Mouse (Mus musculus) layer of hippocampus, adult 11-12 months (tissue): ENCODE results near the gene Abcc9.

Experiments
- DNase-seq: peaks from one replicate; pipeline ENCODE4 v3.0.0; 2022; ENCODE audit warnings: low spot score

Abcc9 gene

DNA sequence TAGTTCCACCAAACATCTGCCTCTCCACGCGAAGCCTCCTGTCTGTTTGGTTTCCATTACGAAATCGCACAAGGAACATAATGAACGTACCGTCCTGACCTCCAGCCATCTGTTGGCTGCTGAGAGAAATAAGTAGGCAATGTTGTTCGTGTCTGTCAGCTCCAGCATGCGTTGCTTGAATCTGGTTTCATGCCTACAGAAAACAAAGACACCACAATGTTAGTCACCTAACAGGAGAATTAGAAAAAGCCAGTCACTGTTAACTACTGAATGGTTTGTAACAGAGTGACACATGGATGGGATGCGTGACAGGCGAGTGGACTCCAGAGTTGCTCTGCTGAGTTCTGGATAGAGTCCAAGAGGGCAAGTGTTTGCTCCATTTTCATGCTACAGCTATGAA lies 87.8 kb downstream of the Abcc9 start:
- peak; percentile 43 for DNase-seq

DNA sequence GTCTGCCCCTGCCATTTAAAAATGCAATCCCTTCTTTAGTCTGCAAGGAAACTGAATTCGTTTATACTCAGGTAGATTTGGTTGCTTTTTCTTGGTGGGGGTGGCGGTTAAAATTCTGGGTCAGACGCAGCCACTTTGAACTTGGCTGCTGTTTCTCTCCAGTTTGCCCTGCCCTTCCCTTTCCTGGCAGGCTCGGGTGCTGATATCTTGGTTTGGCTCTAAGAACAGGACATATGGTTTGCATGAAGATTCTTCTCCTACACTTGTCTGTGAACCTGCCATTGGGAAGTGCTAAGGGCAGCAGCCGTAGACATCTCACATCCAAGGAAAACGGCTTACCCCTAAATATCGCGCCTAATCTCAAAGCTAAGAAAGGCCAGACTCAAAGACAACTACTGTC lies 89.7 kb downstream of the Abcc9 start:
- DNase-seq: no peak

DNA sequence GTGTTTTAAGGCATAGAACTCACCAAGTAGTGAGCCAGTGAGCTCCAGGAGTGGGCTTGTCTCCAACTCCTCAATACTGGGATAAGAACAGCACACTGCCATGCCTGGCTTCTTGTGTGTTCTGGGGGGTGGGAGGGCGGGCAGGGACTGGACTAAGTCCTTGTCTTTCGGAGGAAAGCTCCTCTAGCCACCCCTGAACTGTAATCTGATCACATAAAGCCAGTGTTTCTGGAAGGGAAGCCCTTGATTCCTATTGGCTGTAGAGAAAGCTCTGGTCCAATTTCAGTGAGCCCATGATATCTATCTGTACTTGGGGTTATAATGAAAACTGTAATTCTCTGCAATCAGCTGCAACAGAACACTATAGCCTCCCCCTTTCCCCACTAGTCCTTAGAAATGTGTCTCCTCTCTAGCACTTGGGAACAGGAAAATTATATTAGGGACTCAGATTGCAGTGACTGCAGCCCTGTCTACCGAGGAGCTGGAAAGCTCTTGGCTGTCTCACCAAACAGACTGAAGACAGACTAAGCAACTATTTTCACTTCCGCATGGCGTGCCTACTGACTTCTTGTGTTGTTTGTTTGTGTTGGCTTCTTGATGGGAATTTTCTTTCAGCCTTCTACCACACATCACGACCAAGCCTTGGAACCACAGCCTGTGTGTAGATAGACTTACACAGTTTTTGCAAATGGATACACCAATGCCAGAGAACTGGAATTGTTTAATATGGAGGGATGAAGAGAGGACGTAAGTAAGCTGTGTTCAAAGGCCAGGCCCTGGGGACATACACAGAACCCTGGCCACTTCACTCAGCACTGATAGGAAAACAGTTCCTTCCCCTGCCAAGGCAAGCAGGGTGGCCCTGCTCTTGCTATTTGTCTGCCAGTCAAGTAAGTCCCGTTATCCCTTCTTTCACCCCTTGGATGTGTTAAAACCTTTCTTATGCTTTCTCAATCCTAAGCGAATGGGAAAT lies 92.4 kb downstream of the Abcc9 start:
- DNase-seq: no peak

DNA sequence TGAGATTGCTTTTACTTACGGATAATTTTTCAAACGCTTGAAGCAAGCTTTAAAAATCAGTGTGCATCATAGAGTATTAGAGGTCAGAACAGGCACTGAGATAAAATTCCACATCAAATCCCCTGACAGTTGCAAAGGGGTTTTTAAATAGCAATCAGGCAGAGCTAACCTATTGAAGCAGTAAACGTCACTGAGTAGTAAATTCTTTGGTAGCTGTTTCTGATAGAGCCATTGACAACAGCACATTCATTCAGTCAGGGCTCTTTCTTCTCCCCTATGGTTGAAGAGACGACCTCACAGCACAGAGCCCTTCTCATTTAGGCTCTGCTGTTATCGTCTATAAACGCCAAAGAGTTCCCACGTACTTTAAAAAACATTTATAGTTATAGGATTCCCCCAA lies 95.0 kb downstream of the Abcc9 start:
- DNase-seq: no peak

DNA sequence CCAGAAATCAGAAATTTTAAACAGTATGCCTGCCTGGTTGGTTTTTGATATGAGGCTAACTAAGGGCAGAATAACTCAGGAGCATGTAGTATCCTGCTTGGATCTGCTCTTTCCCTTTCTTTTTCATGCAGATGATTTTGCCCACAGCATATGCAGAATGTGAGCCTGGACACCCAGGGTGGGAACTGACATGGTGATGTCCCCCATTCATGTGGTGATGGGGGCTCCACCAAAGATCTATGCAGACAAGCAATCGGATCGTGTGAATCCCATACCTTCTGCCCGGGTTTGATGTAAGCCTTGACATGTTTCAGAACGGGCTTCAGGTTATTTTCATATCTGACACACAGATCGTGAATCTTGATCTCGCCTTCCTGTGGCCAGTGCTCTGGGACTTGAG lies 99.3 kb downstream of the Abcc9 start:
- DNase-seq: no peak

DNA sequence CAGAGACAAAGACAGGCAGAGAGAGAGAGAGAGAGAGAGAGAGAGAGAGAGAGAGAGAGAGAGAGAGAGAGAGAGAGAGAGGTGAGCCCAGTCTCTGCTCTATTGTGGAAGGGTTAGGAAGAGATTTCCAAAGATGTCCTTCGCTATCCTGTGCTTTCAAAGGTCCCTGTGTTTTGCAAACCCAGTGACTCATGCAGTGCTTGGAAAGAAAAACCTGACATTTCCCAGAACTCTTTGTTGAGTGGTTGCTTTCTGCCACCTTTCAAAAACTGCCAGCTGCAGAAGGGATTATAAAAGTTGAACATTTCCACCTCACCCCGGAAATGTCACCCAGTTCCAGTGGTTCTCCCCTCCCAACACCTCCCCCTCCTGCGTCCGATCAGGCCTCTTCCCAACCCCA lies 123.3 kb downstream of the Abcc9 start:
- no peak for DNase-seq

DNA sequence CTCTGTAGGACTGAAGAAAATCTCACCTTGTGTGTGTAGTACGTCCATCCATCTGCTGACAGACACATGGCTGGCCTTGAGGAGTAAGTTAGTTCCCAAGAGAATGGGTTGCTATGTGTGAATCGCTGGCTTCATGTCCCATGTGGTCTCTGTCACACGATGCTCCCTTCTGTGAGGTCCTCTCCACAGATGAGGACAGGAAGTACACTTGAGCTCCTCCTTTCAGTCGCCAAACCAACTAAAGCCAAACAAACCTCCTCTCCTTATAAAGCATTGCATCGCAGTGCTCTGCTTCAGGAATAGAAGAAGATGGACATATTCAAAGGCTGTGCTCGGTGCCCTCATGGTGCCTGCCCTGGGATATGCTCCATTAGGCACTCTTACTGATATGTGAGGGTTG lies 124.3 kb downstream of the Abcc9 start:
- no peak for DNase-seq

DNA sequence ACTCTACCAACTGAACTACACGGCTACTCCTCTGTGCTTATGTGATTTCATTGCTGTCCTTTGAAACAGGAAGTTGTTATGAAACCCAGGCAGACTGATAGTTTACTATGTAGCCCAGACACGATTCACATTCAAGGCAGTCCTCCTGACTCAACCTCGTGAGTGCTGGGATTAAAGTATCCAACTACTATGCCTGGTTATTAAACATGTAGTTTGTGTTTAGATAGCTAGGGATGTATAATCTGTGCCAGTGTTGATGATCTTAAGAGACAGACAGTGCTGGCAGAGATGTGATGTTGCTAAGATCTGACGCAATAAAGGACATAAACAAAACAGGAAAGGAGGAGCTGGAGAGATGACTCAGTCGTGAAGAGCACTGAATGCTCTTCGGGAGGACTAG lies 129.2 kb downstream of the Abcc9 start:
- no peak for DNase-seq

DNA sequence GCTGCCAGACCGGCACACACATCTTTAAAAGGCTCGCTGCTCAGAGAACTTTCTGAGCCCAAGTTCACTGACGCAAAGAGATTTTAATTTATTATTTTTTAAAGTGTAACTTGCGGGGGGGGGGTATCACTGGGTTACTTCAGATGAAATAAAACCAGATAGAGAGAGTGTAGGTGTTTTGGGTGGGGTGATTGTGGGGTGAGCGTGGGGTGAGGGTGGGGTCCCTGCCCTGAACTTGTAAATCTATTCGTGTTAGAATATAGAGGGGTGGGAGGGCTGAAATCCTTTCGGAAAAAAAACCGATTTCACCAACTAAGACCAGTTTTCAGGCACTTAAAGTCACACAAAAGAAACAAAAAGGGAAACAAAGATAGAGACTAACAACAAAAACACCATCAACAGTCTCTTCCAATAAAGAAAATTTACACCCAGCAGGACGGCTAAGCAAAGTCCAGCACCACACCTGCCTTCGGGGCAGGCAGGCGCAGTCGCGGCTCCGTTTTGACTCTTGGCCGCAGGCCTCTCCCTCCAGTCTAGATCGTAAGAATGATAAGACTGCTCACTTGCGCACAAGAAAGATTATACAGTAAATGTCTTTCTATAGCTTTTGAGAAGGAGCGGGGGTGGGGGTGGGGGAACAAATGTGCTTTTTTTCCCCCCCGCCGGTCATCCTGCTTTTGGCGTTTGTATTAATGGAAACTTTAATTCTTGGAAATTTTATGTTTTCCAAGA lies 130.3 kb downstream of the Abcc9 start:
- DNase-seq: no peak

DNA sequence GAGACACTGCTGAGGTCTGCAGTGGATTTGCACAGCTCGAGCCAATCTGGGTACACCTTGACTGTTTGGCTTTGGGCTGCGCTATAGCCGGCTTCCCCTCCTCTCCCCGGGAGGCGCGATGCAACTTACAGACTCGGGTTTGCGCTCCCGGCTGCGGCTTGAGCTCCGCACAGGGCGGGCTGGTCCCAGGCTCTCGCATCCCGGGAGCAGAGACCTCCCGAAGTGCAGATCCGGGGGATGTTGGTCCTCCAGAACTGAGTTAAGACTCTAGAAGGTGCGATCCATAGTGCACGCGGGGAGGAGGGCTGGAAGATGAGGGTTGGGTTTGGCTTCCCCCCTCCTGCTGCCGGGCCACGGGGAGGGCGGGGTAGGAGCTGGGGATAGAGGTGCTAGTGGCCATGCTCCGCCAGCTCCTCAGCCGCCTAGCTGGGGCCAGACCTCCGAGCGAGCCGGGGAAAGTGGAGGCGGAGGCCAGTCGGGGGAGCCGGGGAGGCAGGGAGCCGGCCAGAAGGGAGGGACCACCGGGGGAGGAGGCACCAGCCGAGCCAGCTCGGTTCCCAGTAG lies 131.0 kb downstream of the Abcc9 start, which contains the start of gene Kcnj8:
Gene Kcnj8, minus strand, starts transcription at position 560 of the 564 bp plus-strand sequence.
- no peak for DNase-seq

DNA sequence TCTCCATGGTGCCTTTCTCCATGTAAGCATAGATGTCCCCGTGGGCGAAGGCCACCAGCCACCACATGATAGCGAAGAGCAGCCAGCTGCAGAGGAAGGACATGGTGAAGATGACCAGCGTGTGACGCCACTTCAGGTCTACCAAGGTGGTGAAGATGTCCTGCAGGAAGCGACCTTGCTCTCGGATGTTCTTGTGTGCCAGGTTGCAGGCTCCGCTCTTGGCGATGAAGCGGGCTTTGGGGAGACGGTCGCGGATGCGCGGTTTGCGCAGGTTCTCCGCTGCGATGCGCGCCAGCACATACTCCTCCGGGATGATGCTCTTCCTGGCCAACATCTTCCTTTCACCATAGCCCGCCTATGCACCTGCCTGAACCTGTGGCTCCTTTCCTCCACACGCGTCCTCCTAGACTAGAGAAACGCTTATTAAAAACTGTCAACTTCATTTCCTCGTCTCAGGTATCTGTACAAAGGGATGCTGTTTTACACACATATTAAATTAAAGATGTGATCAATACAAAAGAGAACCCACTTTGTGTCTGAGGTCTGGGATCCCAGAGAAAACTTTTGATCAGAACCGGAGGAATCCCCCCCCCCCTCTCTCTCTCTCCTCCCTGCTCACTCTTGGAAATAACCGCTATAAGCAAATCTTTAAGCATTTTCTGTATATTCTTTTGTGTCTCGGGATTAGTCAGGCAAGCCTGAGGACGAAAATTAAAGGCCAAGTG lies 131.9 kb downstream of the Abcc9 start:
- no peak for DNase-seq

DNA sequence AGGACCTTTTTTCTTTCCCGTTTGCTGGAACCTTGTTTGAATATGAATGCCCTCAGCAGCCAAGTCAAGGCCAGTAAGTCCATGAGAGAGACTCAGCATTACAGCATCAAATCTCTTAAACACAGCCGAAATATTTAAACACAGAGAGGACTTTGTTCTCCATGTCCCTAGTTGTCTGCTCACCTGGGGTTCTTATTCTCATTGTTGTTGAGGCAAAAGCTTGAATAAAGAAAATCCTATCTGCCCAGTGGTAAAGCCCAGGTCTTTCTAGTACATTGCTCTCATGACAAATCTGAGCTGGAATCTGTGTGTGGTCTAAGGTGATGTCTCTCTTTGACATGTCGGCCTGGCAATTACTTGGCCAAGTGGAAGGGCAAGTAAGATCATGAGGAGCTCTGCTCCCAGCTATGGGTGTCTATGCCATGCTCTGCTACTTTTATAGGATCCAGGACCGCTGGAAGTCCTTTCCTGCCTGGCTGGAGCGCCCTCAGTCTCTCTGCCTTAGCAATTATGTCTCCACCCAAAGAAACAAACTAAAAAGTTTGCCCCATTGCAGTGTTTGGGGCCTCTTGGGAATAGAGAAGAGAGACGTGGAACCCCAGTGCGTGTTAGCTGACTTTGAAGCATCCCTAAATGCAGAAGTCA lies 133.3 kb downstream of the Abcc9 start:
- DNase-seq: no peak

DNA sequence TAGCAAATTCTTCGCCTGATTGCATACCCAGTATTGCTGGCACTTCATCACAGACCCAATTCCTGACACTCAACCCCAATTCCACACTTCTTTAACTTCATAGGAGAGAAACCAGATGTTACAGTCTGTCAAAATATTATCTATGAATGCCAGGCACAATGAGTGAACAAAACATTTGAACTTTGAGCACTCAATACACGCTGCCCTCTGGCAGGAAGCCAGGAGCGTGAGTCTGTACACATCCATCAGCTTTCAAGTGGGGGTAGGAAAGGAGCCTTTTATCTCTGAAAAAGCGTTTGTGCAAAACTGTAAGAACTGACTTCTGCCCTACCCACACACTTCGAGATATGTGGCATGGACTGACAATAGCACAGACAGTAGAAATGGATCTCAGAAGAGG lies 134.7 kb downstream of the Abcc9 start:
- no peak for DNase-seq

DNA sequence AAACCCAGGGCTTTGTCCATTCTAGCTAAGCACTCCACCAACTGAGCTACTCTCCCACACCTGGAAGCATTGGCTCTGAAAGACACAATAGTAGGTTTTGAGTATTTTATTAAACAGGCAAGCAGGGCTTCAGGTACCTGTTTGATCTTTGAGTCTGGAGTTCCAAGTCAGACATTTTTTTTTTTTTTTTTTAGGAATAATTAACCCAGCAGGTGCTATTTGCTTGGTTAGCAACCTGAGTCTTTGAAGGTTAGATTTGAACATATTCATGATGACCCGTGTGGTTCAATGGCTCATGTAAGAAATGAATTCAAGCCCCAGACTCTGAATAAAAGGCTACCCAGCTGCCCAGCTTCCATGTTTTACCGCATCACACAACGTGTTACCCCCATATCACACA lies 137.4 kb downstream of the Abcc9 start:
- DNase-seq: no peak

DNA sequence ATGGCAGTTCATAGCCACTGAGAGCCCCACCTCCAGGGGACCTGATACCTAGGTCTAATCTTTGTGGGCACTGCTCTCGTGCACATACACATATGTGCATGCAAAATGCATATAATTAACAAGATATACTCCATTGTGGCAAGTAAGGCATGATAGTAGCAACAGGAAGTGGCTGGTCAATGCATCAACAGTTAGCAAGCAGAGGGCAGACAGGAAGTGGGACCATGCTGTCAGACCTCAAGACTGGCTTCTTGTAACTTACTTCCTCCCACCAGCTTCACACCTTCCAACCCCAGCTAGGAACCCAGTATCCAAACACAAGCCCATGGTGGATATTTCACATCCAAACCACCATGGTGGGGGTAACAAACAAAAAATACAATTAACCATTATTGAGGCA lies 141.0 kb downstream of the Abcc9 start:
- no peak for DNase-seq

DNA sequence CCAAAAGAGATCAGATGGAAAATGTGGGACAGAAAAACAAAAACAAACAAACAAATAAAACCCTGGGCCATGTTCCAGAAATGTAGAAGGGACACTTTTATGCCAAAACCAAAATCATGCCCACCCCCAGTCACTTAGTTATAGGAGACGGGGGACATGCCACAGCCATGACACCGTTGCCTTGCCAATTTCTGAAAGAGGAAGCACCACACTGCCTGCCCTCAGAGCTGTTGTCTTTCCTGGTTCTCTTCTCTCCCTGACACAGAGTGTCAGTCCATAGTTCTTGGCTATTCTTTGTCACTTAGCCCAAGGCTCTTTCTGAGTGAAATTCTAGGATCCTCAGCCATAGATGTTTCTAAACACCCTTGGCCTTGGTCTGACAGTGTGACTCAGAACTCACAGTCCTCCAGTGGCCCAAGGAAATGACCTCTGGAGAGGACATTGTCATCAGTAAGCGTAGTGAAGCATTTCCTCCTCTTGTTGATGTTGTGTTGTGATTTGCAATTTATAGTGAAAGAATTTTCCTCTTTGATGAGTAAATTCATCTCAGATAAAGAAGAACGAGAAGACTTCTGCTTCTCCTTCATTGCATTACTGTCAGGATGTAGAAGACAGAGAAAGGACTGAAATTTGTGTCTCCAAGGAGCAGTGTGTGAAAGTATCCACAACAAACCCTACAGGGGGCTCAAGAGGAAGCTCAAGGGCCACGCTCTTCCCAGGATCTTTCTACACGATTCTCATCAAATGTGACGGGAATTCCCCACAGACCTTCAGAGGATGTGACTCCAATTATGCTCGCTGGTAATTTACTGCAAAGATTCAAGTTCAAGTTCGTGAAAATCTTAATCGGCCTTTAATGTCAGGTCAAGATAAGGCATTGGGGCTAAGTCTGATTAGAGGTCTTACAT lies 143.1 kb downstream of the Abcc9 start:
- DNase-seq: no peak

DNA sequence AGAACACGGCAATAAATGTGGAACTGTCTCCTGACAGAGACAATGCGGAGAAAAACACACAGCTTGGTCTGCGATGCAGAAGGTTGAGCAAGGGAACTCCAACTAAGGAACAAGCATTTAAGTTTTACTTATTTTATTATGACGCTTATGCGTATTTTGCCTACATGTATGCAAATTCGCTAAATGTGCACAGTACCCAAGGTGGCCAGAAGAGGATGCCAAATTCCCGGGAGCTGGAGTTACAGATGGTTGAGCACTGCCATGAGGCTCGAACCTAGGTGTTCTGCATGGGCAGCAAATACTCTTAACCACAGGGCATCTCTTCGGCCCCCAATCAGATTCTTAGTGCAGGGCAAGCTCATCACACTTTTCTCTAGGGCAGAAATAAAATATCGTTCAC lies 144.0 kb downstream of the Abcc9 start:
- no peak for DNase-seq

DNA sequence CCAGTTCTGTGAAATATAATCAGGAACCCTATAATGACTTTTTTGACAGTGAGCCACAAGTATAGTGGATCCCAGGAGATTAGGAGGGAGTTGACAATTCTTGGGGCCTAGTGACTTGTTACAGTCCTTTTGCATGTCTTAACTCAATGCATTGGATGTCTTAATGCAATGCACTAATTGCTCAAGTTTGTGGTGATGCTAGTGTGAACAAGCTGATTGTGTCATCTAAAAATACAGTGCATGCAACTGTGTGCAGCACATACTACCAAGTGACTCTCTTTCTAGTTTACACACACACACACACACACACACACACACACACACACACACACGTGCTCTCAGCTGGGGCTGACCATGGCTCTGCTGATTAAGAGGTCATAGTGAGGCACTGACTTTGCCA lies 146.1 kb downstream of the Abcc9 start:
- no peak for DNase-seq

DNA sequence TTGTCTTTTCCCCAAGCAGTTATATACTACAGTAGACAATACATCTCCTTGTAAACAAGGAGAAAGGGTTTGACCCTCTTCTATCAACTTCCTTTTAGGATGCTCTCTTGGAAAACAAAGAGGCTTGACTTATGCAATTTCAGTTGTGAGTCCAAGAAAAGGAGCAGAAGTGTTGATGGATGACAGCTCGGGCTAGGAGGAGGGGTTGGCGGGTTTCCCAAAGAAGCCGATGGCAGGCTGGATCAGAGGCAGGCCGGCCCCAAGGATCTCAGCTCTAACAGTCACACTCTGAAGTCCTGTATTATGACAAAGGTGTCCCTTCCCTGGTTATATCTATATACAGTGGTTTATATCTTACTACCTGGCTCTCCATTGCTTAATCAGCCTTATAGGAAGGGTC lies 150.6 kb downstream of the Abcc9 start:
- DNase-seq: no peak

DNA sequence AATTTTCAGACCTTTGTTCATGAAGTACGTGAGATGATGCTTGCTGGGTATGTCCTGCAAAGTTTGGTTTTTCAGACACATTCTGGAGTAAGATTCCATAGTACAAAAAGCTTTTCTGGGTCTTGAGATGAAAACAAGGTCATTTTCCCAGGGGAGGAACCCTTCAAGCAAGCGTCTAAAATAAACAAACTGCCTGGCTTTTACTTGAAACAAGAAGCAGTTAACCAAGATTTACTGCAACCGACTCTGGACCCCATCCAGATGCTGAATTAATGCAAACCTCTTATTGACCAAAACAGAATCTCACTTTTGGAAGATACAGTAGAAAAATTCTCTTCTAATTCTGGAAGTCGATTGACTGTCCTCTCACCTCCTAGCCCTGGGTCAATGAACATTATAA lies 151.2 kb downstream of the Abcc9 start:
- no peak for DNase-seq

DNA sequence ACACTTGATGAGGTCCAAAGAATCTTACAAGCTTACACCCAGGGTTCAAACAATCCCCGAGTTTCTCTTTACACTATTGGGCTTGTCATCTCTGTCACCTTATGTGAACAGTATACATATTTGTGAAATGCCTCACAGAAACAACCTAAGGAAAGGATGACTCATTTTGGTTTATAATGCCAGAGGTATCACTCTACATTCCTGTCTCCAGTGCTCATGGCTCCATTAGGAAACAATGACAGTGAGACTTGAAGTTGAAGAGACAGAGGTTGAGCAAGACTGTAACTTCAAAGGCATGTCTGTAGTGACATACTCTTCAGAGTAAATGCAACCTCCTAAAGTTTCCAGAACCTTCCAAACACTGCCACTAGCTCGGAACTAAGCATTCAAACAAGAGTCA lies 153.7 kb downstream of the Abcc9 start:
- no peak for DNase-seq
